Mouse (Mus musculus) skeletal muscle tissue, adult 2 months (tissue): ENCODE data around the gene Klk11.

Source experiments
- DNase-seq: peaks from one replicate; pipeline ENCODE4 v3.0.0-alpha.2; 2012; ENCODE audit warnings: low read depth, low spot score

The Klk11 gene

DNA sequence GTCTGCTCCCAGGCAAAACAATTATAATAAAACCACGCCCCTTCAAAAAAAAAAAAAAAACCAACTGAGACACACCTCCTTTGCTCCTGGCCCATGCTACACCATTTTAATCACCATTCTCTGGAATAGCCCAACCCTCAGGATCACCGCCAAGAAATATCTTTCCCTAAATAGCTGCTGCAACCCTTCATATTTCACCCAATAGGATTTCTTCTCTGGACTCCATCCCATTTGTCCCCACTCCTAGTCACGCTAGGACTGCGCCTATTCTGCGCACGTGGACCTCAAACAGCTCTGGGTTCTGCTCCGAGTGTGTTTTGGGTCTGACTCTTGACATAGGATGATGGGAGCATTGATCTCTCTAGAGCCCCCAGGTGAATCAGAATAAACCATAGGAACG lies 22.0 kb downstream of the Klk11 start:
- no peak for DNase-seq

DNA sequence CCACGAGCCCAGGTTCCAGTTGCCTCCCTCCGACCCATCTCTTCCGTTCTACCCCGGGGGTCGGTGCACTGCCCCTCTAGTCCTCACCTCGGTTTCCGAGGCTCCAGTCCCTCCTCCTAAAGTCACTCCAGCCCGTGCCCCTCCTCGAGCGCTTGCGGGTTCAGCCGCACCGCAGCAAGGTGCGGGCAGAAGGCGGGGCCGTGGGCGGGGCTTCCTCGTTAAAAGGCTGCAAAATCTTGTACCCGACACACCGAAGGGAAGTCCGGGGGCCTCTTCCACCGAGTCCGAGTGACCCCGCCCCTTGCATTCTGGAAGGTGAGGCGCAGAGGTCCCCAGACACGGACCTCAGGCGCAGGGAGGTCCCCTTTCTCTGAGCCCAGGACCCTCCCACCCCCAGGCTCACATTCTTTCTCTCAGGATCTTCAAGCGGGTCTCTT lies 22.9 kb downstream of the Klk11 start, which contains the start of gene Klk8:
Gene Klk8, plus strand, starts transcription at position 245 of the 437 bp plus-strand sequence.
- no peak for DNase-seq

GRCm38 (mm10) chr7:43797844-43798462 lies 23.5 kb downstream of the Klk11 start:
- no peak for DNase-seq

- no peak for DNase-seq
Observed at GRCm38 (mm10) chr7:43799876-43800275, 25.5 kb downstream of the Klk11 start.

- no peak for DNase-seq
Observed at GRCm38 (mm10) chr7:43810994-43811393, 36.6 kb downstream of the Klk11 start, which contains the start of gene Klk7. Klk7 (plus strand) TSS chr7:43811294.

GRCm38 (mm10) chr7:43815211-43815610 lies 40.8 kb downstream of the Klk11 start:
- DNase-seq, result no peak

GRCm38 (mm10) chr7:43816746-43817145 lies 42.3 kb downstream of the Klk11 start:
- DNase-seq, result no peak

DNA sequence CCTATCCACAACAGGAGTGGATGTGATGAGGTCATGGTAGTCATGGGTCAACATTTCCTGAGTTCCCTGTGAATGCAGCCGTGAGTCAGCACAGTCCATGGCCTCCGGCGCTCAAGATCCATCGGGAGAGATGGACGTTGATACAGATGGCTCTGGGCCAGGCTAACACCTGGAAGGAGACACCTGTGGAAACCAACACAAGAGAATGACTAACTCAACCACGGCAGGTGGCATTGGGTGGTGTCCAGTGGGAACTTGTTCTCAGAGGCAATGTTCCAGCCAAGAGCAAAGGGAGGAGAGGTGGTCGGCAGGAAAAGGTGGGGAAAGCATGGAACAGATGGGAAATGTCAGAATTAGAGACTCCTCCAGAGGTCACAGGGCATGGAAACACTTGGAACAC lies 47.2 kb downstream of the Klk11 start:
- DNase-seq, result no peak

GRCm38 (mm10) chr7:43824199-43824598 lies 49.8 kb downstream of the Klk11 start, which contains the start of gene Klk6:
Klk6 (plus strand) TSS chr7:43824499.
- no peak for DNase-seq

DNA sequence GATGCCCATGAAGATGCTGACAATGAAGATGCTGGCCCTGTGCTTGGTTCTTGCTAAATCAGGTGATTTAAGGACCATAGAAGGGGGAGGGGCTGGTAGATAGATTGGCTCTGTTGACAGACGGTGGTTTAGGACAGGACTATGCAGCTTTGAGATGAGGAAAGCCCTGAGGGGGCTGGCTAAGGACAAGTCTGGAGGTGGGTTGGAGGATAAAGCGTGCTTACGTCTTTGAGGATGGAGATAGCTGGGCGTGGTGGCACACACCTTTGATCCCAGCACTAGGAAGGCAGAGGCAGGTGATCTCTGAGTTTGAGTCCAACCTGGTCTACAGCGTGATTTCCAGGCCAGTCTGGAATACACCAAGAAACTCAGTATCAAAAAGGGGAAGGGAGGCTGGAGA lies 51.7 kb downstream of the Klk11 start:
- no peak for DNase-seq

GRCm38 (mm10) chr7:43827706-43828105 lies 53.3 kb downstream of the Klk11 start:
- DNase-seq, result no peak
